Mouse (Mus musculus): ENCODE measurements around the gene Wdr24. TPM values are rescaled to one million over a fixed set of nuclear protein-coding genes. Genes with fewer than 3 reads are reported as not detected.
A peak's percentile ranks its signal among the peaks of the same experiment; 100 is the strongest.

The Wdr24 gene
- polyA plus RNA-seq, 1 experiment from 2014 or later = 27.8 TPM

- ATAC-seq (ENCODE audit: low FRiP score) = no peak
- H3K36me3 ChIP-seq (replicated peaks) = peaks cover 67% of the 10 kb centered on the region
- peak overlapping the region; percentile 80 for H3K9ac ChIP-seq
- peaks cover 22% of the 10 kb centered on the region for H3K4me1 ChIP-seq
- peak overlapping the region; percentile 93 for H3K4me3 ChIP-seq (replicated peaks)
- no peak overlapping the region for H3K27ac ChIP-seq
- peak overlapping the region; percentile 93 for H3K4me2 ChIP-seq
- 94% methylated on average over 4 of the region's 4 CpGs for WGBS
- H3K9me3 ChIP-seq = no peaks in the 10 kb centered on the region
- H3K27me3 ChIP-seq = no peaks in the 10 kb centered on the region
Measured at GRCm38 (mm10) chr17:25843122-25843521, 19.7 kb downstream of the Wdr24 start.

DNA sequence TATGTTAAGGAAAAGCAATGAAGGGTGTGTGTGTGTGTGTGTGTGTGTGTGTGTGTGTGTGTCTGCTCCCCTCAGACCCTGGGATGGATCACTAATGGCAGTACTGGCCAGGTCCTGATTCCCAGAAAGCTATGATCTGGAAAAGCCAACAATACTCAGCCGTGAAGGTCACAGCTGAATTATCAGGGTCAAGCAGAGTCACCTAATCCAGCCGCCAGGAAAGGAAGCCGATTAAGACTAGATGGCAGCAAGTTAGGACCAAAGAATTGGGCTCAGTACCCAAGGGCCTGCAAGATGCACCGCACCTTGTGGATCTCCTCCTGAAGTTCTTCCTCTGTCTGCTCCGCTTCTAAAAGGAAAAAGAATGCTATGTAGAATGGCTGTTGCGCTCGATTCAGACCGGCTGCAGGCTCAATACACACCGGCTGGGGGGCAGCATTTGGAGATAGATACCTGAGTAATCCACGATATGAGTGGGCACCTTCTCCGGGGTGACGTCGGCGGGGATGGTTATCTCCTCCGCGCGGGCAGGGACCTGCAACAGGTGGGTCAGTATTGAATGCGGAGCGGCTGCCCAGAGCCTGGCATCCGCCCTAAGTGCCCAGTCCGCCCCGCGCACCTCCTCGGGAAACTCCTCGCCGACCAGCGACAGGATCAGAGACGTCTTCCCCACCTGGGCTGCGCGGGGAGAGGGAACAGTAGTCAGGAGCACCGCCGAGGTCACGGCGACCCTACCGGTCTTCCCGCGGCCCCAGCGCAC is 20.4 kb downstream of the Wdr24 start:
- Histone ChIP-seq H3K9ac (peak overlapping the region; percentile 80), H3K27me3 (no peaks in the 10 kb centered on the region), H3K4me2 (peak overlapping the region; percentile 93), H3K4me1 (peaks cover 19% of the 10 kb centered on the region), H3K9me3 (no peaks in the 10 kb centered on the region), H3K36me3 (replicated peaks) (peaks cover 68% of the 10 kb centered on the region), H3K27ac (peak overlapping the region; percentile 80), H3K4me3 (replicated peaks) (peak overlapping the region; percentile 93)
- ATAC-seq (ENCODE audit: low FRiP score) = peak; percentile 40; the same call in 1 of the 2 replicates
- WGBS = 4% methylated on average over 38 of the region's 38 CpGs

- H3K4me1 ChIP-seq = peaks cover 19% of the 10 kb centered on the region
- H3K4me3 ChIP-seq (replicated peaks) = peak within 1 kb of the TSS; percentile 93
- peak within 1 kb of the TSS; percentile 93 for H3K4me2 ChIP-seq
- WGBS = under 1% methylated on average over 21 of the region's 21 CpGs
- no peaks in the 10 kb centered on the region for H3K27me3 ChIP-seq
- peaks cover 68% of the 10 kb centered on the region for H3K36me3 ChIP-seq (replicated peaks)
- peak; percentile 96 for ATAC-seq (ENCODE audit: low FRiP score)
- H3K27ac ChIP-seq = peak within 1 kb of the TSS; percentile 80
- peak within 1 kb of the TSS; percentile 80 for H3K9ac ChIP-seq
- no peaks in the 10 kb centered on the region for H3K9me3 ChIP-seq
Measured at GRCm38 (mm10) chr17:25844396-25844901, 21.0 kb downstream of the Wdr24 start, which contains the start of gene Rhot2. Rhot2 (minus strand) TSS chr17:25844851.

DNA sequence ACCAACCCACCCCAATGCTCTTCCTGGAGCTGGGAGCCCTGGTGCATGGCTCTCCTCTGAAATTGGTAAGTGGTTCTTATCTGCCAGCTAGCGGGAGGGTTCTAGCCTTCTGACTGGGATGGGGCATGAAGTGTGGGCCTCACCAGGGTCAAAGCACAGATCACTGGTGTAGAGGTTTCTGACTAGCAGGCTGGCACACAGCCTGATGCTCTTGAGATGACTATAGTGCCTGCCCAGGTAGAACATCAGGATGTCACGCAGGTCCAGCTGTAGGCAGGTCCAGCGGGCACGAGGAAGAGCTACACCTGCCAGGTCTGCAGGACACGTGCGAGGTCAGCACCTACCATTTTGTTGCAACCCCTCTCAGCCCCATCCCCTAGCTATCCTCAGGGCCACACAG is 36.8 kb downstream of the Wdr24 start:
- Histone ChIP-seq H3K27ac (no peak overlapping the region), H3K9me3 (no peaks in the 10 kb centered on the region), H3K27me3 (no peaks in the 10 kb centered on the region), H3K36me3 (replicated peaks) (peaks cover 7% of the 10 kb centered on the region), H3K4me3 (replicated peaks) (peak overlapping the region; percentile 74), H3K4me2 (peak overlapping the region; percentile 75), H3K9ac (peak overlapping the region; percentile 76), H3K4me1 (peaks cover 24% of the 10 kb centered on the region)
- ATAC-seq (ENCODE audit: low FRiP score) = no peak
- 92% methylated on average over 6 of the region's 6 CpGs for WGBS

- WGBS = 3% methylated on average over 65 of the region's 65 CpGs
- H3K36me3 ChIP-seq (replicated peaks) = no peaks in the 10 kb centered on the region
- H3K27ac ChIP-seq = peak within 1 kb of the TSS; percentile 85
- ATAC-seq (ENCODE audit: low FRiP score) = peak; percentile 94
- H3K4me1 ChIP-seq = peaks cover 24% of the 10 kb centered on the region
- peak within 1 kb of the TSS; percentile 76 for H3K9ac ChIP-seq
- no peaks in the 10 kb centered on the region for H3K9me3 ChIP-seq
- H3K27me3 ChIP-seq = no peaks in the 10 kb centered on the region
- H3K4me3 ChIP-seq (replicated peaks) = peak within 1 kb of the TSS; percentile 74
- H3K4me2 ChIP-seq = peak within 1 kb of the TSS; percentile 75
Measured at GRCm38 (mm10) chr17:25860832-25861703, 37.6 kb downstream of the Wdr24 start, which contains the start of gene Wdr90. Wdr90 (minus strand) TSS chr17:25861501.

- Histone ChIP-seq H3K9ac (peak overlapping the region; percentile 76), H3K27me3 (0 out of 2 replicates have a peak, but pooled peaks cover 2% of the 10 kb centered on the region), H3K27ac (peak overlapping the region; percentile 85), H3K9me3 (no peaks in the 10 kb centered on the region), H3K36me3 (replicated peaks) (no peaks in the 10 kb centered on the region), H3K4me3 (replicated peaks) (peak overlapping the region; percentile 74), H3K4me1 (peaks cover 24% of the 10 kb centered on the region), H3K4me2 (peak overlapping the region; percentile 75)
- 10% methylated on average over 6 of the region's 6 CpGs for WGBS
- 0 out of 2 replicates have a peak, but pooled peaks have one; percentile 33 for ATAC-seq (ENCODE audit: low FRiP score)
Measured at GRCm38 (mm10) chr17:25861704-25862612, 38.5 kb downstream of the Wdr24 start.

GRCm38 (mm10) chr17:25863681-25864080 is 40.3 kb downstream of the Wdr24 start:
- Histone ChIP-seq H3K4me2 (no peak overlapping the region), H3K27ac (no peak overlapping the region), H3K9ac (no peak overlapping the region), H3K9me3 (no peaks in the 10 kb centered on the region), H3K4me3 (replicated peaks) (no peak overlapping the region), H3K4me1 (peaks cover 34% of the 10 kb centered on the region), H3K36me3 (replicated peaks) (no peaks in the 10 kb centered on the region), H3K27me3 (0 out of 2 replicates have a peak, but pooled peaks cover 6% of the 10 kb centered on the region)
- 88% methylated on average over 6 of the region's 6 CpGs for WGBS
- ATAC-seq (ENCODE audit: low FRiP score) = no peak

DNA sequence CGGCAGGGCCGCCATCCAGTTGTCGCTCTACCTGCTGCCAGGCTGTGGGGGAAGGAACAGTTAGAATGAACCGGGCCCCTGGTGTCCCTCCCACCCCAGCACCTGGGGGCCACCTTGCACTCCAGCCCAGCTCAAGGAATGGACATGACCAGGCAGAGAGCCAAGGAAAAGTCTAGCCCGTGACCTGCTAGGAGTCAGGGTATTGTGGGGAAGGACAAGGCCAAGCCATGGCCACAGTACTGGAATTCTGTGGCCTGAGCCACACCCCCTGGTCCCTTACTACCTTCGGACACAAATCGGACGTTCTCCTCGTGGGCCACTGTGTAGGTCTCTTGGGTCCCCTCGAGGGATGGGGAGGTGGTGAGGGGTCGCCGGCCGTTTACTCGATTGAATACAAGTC is 40.9 kb downstream of the Wdr24 start:
- H3K9me3 ChIP-seq = no peaks in the 10 kb centered on the region

GRCm38 (mm10) chr17:25865288-25865687 is 41.9 kb downstream of the Wdr24 start:
- 0 out of 2 replicates have a peak, but pooled peaks cover 6% of the 10 kb centered on the region for H3K27me3 ChIP-seq
- no peak overlapping the region for H3K4me2 ChIP-seq
- no peaks in the 10 kb centered on the region for H3K9me3 ChIP-seq
- no peak overlapping the region for H3K4me3 ChIP-seq (replicated peaks)
- no peak for ATAC-seq (ENCODE audit: low FRiP score)
- no peaks in the 10 kb centered on the region for H3K36me3 ChIP-seq (replicated peaks)
- peaks cover 31% of the 10 kb centered on the region for H3K4me1 ChIP-seq
- 95% methylated on average over 11 of the region's 11 CpGs for WGBS
- no peak overlapping the region for H3K27ac ChIP-seq
- H3K9ac ChIP-seq = no peak overlapping the region

More for the DNA sequence above, 40.9 kb downstream of the Wdr24 start:
- Histone ChIP-seq H3K4me2 (no peak overlapping the region), H3K36me3 (replicated peaks) (no peaks in the 10 kb centered on the region), H3K9ac (no peak overlapping the region), H3K4me1 (peaks cover 40% of the 10 kb centered on the region), H3K27ac (no peak overlapping the region), H3K27me3 (0 out of 2 replicates have a peak, but pooled peaks cover 6% of the 10 kb centered on the region), H3K4me3 (replicated peaks) (no peak overlapping the region)
- WGBS = 93% methylated on average over 14 of the region's 14 CpGs
- ATAC-seq (ENCODE audit: low FRiP score) = no peak

- H3K36me3 ChIP-seq (replicated peaks) = no peaks in the 10 kb centered on the region
- no peak overlapping the region for H3K27ac ChIP-seq
- WGBS = 96% methylated on average over 3 of the region's 3 CpGs
Measured at GRCm38 (mm10) chr17:25866172-25866571, 42.7 kb downstream of the Wdr24 start.

DNA sequence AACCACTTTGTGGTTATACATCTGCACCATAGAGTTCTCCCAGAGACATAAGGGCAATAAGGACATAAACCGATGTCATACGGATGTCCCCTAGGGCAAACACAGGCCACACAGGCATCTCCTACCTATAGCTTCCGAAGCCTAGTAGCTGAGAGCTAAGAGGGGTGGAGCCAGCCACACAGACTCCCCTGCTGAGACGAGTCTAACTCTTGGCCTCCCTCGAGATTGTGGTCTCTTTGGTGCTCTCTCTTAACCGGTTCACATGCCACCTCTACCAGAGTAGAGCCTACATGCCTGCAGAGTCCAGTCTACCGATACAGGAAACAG is 44.0 kb downstream of the Wdr24 start:
- 0 out of 2 replicates have a peak, but pooled peaks cover 6% of the 10 kb centered on the region for H3K27me3 ChIP-seq
- no peak for ATAC-seq (ENCODE audit: low FRiP score)
- no peaks in the 10 kb centered on the region for H3K9me3 ChIP-seq
- H3K27ac ChIP-seq = no peak overlapping the region
- peak overlapping the region; percentile 71; the same call in 1 of the 2 replicates for H3K9ac ChIP-seq
- no peaks in the 10 kb centered on the region for H3K36me3 ChIP-seq (replicated peaks)
- peaks cover 15% of the 10 kb centered on the region for H3K4me1 ChIP-seq
- 15% methylated on average over 7 of the region's 7 CpGs for WGBS
- peak overlapping the region; percentile 99 for H3K4me2 ChIP-seq
- H3K4me3 ChIP-seq (replicated peaks) = peak overlapping the region; percentile 88

More at GRCm38 (mm10) chr17:25866172-25866571, 42.7 kb downstream of the Wdr24 start:
- ATAC-seq (ENCODE audit: low FRiP score) = no peak
- 0 out of 2 replicates have a peak, but pooled peaks cover 6% of the 10 kb centered on the region for H3K27me3 ChIP-seq
- no peak overlapping the region for H3K4me3 ChIP-seq (replicated peaks)
- no peaks in the 10 kb centered on the region for H3K9me3 ChIP-seq
- H3K9ac ChIP-seq = no peak overlapping the region
- H3K4me1 ChIP-seq = peaks cover 23% of the 10 kb centered on the region
- H3K4me2 ChIP-seq = no peak overlapping the region
